Mouse (Mus musculus): ENCODE results near the gene Slc44a1. TPM values are rescaled to one million over a fixed set of nuclear protein-coding genes. Genes with fewer than 3 reads are reported as not detected.

Slc44a1 gene
- polyA plus RNA-seq, 1 experiment from 2014 or later: 17.2 TPM

DNA sequence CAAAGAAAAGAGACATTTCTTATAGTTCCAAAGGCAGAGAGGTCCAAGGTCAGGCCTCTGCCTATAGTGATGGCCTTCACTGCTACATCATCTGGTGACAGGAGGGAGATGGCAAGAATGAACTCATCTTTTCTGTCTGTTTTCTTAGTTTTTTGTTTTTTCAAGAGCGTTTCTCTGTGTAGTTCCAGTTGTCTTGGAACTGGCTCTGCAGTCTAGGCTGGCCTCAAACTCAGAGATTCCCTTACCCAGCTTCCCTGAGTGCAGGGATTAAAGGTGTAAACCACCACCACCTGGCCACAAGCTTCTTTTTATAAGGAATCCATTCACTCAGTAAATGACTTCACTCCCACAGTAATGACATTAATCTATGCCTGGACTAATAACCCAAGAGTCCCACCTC lies 148.7 kb downstream of the Slc44a1 start:
- Histone ChIP-seq H3K9me3 (ENCODE audit: control insufficient read depth, low read length) (no peaks in the 10 kb centered on the region), H3K27me3 (replicated peaks; ENCODE audit: control insufficient read depth, insufficient read depth, low read length) (no peaks in the 10 kb centered on the region), H3K36me3 (ENCODE audit: control insufficient read depth, insufficient read depth, low read length) (no peaks in the 10 kb centered on the region), H3K4me3 (ENCODE audit: low read length) (no peak overlapping the region), H3K4me2 (ENCODE audit: low read depth, low read length) (no peak overlapping the region), H3K27ac (ENCODE audit: low read length) (no peak overlapping the region), H3K9ac (ENCODE audit: low read depth, low read length) (no peak overlapping the region), H3K4me1 (ENCODE audit: control insufficient read depth, insufficient read depth, low read length) (peaks cover 5% of the 10 kb centered on the region; the same call in 1 of the 2 replicates)
- 83% methylated on average over 1 of the region's 1 CpGs for WGBS
- ATAC-seq: no peak

DNA sequence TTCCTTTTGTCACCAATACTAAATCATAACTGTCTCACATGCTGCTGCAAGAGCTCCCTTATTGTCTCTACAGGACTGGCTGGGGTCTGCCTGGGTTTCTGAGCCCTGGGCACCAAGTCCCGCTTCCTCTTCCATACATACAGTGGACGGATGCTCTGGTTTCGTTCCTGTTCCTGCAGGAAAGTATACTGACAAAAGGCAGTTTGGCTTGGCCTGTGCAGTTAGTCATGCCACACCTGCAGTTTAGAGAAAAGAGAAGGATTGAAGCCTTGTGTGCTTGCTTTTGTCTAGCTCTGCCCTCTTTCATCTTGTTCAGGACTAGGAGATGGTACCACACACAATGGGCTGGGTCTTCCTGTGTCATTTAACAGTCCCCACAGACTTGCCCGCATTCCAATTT lies 149.3 kb downstream of the Slc44a1 start:
- no peak for ATAC-seq
- H3K27me3 ChIP-seq (replicated peaks; ENCODE audit: control insufficient read depth, insufficient read depth, low read length): no peaks in the 10 kb centered on the region
- H3K4me1 ChIP-seq (ENCODE audit: control insufficient read depth, insufficient read depth, low read length): peaks cover 5% of the 10 kb centered on the region; the same call in 1 of the 2 replicates
- WGBS: 81% methylated on average over 4 of the region's 4 CpGs
- no peaks in the 10 kb centered on the region for H3K9me3 ChIP-seq (ENCODE audit: control insufficient read depth, low read length)
- no peak overlapping the region for H3K27ac ChIP-seq (ENCODE audit: low read length)
- H3K9ac ChIP-seq (ENCODE audit: low read depth, low read length): no peak overlapping the region
- no peak overlapping the region for H3K4me2 ChIP-seq (ENCODE audit: low read depth, low read length)
- H3K36me3 ChIP-seq (ENCODE audit: control insufficient read depth, insufficient read depth, low read length): no peaks in the 10 kb centered on the region
- no peak overlapping the region for H3K4me3 ChIP-seq (ENCODE audit: low read length)

GRCm38 (mm10) chr4:53590163-53590562 lies 149.9 kb downstream of the Slc44a1 start:
- Histone ChIP-seq H3K4me1 (ENCODE audit: control insufficient read depth, insufficient read depth, low read length) (peaks cover 8% of the 10 kb centered on the region), H3K27me3 (replicated peaks; ENCODE audit: control insufficient read depth, insufficient read depth, low read length) (no peaks in the 10 kb centered on the region), H3K36me3 (ENCODE audit: control insufficient read depth, insufficient read depth, low read length) (no peaks in the 10 kb centered on the region), H3K9me3 (ENCODE audit: control insufficient read depth, low read length) (no peaks in the 10 kb centered on the region), H3K27ac (ENCODE audit: low read length) (peak overlapping the region; percentile 25; the same call in 1 of the 2 replicates), H3K4me2 (ENCODE audit: low read depth, low read length) (no peak overlapping the region), H3K9ac (ENCODE audit: low read depth, low read length) (no peak overlapping the region), H3K4me3 (ENCODE audit: low read length) (no peak overlapping the region)
- ATAC-seq: peak; percentile 59
- WGBS: 52% methylated on average over 4 of the region's 4 CpGs

DNA sequence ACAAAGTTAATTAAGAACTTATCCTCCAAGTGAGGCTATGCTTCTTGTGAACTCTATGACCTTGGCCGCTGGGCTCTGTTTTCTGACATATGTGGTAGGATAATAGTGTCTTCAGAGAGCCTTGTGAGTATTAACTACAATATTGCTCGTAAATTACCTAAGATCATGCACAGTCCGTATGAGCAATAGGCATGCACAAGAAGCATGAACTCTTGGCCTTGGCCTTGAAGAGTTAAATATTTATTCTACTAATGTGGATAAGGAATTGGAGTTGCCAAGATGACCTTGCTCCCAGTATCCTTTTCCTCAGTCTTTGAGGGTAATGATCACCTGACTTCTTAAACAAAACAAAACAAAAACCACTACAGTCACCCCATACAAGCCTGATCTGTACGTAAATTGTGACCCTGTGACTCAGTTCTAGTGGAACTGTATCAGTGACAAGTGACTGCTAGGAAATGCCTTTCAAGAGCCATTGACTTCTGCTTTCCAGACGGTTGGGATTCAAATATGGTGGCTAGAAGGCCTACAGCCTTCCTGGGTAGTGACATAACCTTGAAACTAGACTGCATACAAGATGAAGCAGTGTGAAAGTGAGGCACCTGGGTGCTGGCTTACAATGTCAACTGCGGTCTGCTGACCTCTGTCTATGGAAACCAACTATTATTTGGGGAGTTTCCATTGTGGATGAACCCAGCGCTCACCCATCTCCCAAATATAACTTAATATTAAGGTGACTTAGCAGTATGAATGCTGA lies 150.7 kb downstream of the Slc44a1 start:
- ATAC-seq: peak; percentile 21; the same call in 1 of the 2 replicates
- H3K36me3 ChIP-seq (ENCODE audit: control insufficient read depth, insufficient read depth, low read length): no peaks in the 10 kb centered on the region
- H3K9me3 ChIP-seq (ENCODE audit: control insufficient read depth, low read length): no peaks in the 10 kb centered on the region
- peaks cover 11% of the 10 kb centered on the region for H3K4me1 ChIP-seq (ENCODE audit: control insufficient read depth, insufficient read depth, low read length)
- no peak overlapping the region for H3K4me3 ChIP-seq (ENCODE audit: low read length)
- no peak overlapping the region for H3K9ac ChIP-seq (ENCODE audit: low read depth, low read length)
- H3K27me3 ChIP-seq (replicated peaks; ENCODE audit: control insufficient read depth, insufficient read depth, low read length): no peaks in the 10 kb centered on the region
- WGBS: 77% methylated on average over 7 of the region's 7 CpGs
- no peak overlapping the region for H3K4me2 ChIP-seq (ENCODE audit: low read depth, low read length)
- peak overlapping the region; percentile 43; the same call in 1 of the 2 replicates for H3K27ac ChIP-seq (ENCODE audit: low read length)

- no peaks in the 10 kb centered on the region for H3K27me3 ChIP-seq (replicated peaks; ENCODE audit: control insufficient read depth, insufficient read depth, low read length)
- no peaks in the 10 kb centered on the region for H3K36me3 ChIP-seq (ENCODE audit: control insufficient read depth, insufficient read depth, low read length)
- peaks cover 13% of the 10 kb centered on the region for H3K4me1 ChIP-seq (ENCODE audit: control insufficient read depth, insufficient read depth, low read length)
- no peak overlapping the region for H3K4me3 ChIP-seq (ENCODE audit: low read length)
- WGBS: 81% methylated on average over 11 of the region's 11 CpGs
- no peak for ATAC-seq
- H3K9me3 ChIP-seq (ENCODE audit: control insufficient read depth, low read length): no peaks in the 10 kb centered on the region
- H3K9ac ChIP-seq (ENCODE audit: low read depth, low read length): no peak overlapping the region
- H3K4me2 ChIP-seq (ENCODE audit: low read depth, low read length): no peak overlapping the region
- H3K27ac ChIP-seq (ENCODE audit: low read length): no peak overlapping the region
These were observed 151.3 kb downstream of the Slc44a1 start for GRCm38 (mm10) chr4:53591536-53591935.

GRCm38 (mm10) chr4:53591941-53592340 lies 151.7 kb downstream of the Slc44a1 start:
- no peak overlapping the region for H3K9ac ChIP-seq (ENCODE audit: low read depth, low read length)
- no peak overlapping the region for H3K4me3 ChIP-seq (ENCODE audit: low read length)
- H3K9me3 ChIP-seq (ENCODE audit: control insufficient read depth, low read length): no peaks in the 10 kb centered on the region
- ATAC-seq: no peak
- 69% methylated on average over 8 of the region's 8 CpGs for WGBS
- peaks cover 14% of the 10 kb centered on the region for H3K4me1 ChIP-seq (ENCODE audit: control insufficient read depth, insufficient read depth, low read length)
- H3K4me2 ChIP-seq (ENCODE audit: low read depth, low read length): no peak overlapping the region
- H3K27ac ChIP-seq (ENCODE audit: low read length): no peak overlapping the region
- no peaks in the 10 kb centered on the region for H3K27me3 ChIP-seq (replicated peaks; ENCODE audit: control insufficient read depth, insufficient read depth, low read length)
- no peaks in the 10 kb centered on the region for H3K36me3 ChIP-seq (ENCODE audit: control insufficient read depth, insufficient read depth, low read length)

DNA sequence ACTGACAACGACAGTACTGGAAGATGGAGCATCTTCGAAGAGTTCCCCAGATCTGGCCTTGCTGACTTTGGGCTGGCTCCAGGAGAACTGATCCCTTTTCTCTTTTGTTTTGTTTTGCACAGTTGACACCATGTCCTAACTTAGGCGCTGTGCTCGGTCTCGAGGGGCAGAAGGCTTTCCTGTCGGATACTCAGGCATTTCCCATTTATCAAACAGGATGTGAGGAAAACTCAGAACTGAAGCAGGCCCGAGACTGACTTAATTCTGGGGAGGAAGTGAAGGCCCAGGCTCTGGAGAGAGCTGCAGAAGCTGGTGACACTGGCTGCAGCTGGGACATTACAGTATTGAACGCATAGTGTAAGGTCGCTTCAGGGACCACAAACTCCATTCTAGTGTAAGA lies 152.2 kb downstream of the Slc44a1 start:
- H3K27ac ChIP-seq (ENCODE audit: low read length): no peak overlapping the region
- WGBS: 54% methylated on average over 9 of the region's 9 CpGs
- ATAC-seq: no peak

GRCm38 (mm10) chr4:53594204-53594603 lies 154.0 kb downstream of the Slc44a1 start:
- H3K9ac ChIP-seq (ENCODE audit: low read depth, low read length): no peak overlapping the region
- H3K27ac ChIP-seq (ENCODE audit: low read length): no peak overlapping the region
- 24% methylated on average over 4 of the region's 4 CpGs for WGBS
- H3K4me2 ChIP-seq (ENCODE audit: low read depth, low read length): no peak overlapping the region
- no peaks in the 10 kb centered on the region for H3K36me3 ChIP-seq (ENCODE audit: control insufficient read depth, insufficient read depth, low read length)
- no peak for ATAC-seq
- no peaks in the 10 kb centered on the region for H3K9me3 ChIP-seq (ENCODE audit: control insufficient read depth, low read length)
- no peaks in the 10 kb centered on the region for H3K27me3 ChIP-seq (replicated peaks; ENCODE audit: control insufficient read depth, insufficient read depth, low read length)
- H3K4me1 ChIP-seq (ENCODE audit: control insufficient read depth, insufficient read depth, low read length): peaks cover 14% of the 10 kb centered on the region
- H3K4me3 ChIP-seq (ENCODE audit: low read length): no peak overlapping the region

More for the DNA sequence above, 152.2 kb downstream of the Slc44a1 start:
- Histone ChIP-seq H3K27me3 (replicated peaks; ENCODE audit: control insufficient read depth, insufficient read depth, low read length) (no peaks in the 10 kb centered on the region), H3K4me2 (ENCODE audit: low read depth, low read length) (no peak overlapping the region), H3K9me3 (ENCODE audit: control insufficient read depth, low read length) (no peaks in the 10 kb centered on the region), H3K36me3 (ENCODE audit: control insufficient read depth, insufficient read depth, low read length) (no peaks in the 10 kb centered on the region), H3K9ac (ENCODE audit: low read depth, low read length) (no peak overlapping the region), H3K4me1 (ENCODE audit: control insufficient read depth, insufficient read depth, low read length) (peaks cover 14% of the 10 kb centered on the region), H3K4me3 (ENCODE audit: low read length) (no peak overlapping the region)

GRCm38 (mm10) chr4:53595246-53596062 lies 155.2 kb downstream of the Slc44a1 start:
- Histone ChIP-seq H3K4me3 (ENCODE audit: low read length) (0 out of 2 replicates have a peak overlapping the region, but pooled peaks have one; percentile 12), H3K9ac (ENCODE audit: low read depth, low read length) (no peak overlapping the region), H3K27ac (ENCODE audit: low read length) (peak overlapping the region; percentile 89), H3K4me1 (ENCODE audit: control insufficient read depth, insufficient read depth, low read length) (peaks cover 11% of the 10 kb centered on the region; the same call in 1 of the 2 replicates), H3K27me3 (replicated peaks; ENCODE audit: control insufficient read depth, insufficient read depth, low read length) (no peaks in the 10 kb centered on the region), H3K4me2 (ENCODE audit: low read depth, low read length) (peak overlapping the region; percentile 13; the same call in 1 of the 2 replicates), H3K9me3 (ENCODE audit: control insufficient read depth, low read length) (no peaks in the 10 kb centered on the region), H3K36me3 (ENCODE audit: control insufficient read depth, insufficient read depth, low read length) (no peaks in the 10 kb centered on the region)
- peak; percentile 94 for ATAC-seq
- WGBS: 56% methylated on average over 12 of the region's 12 CpGs
